Mouse (Mus musculus): ENCODE measurements at regions not wholly inside any gene's neighbourhood (a gene's known extent, or its start where the extent isn't known, plus 50 kb on each side); places are given as distances from the start of the nearest gene placed in this dataset.

DNA sequence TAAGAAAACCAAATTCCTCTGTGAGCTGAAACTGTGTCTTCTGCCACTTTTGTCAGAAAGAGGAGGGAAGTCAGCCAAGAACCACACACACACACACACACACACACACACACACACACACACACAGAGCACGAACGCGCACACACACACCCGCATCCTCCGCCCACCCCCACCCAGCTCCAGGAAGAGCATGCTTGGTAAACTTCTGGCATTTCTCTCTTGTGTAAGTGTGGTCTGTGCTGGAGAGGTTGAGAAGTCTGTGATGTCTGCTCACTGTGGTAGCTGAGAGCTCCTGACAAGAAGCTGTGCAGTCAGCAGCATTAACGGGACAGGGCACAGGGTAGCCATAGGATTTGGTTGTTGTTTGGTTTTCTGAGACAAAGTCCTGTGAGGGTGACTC, 120.8 kb upstream of the Topaz1 start:
- no peak for DNase-seq (ENCODE audit: low spot score)

DNA sequence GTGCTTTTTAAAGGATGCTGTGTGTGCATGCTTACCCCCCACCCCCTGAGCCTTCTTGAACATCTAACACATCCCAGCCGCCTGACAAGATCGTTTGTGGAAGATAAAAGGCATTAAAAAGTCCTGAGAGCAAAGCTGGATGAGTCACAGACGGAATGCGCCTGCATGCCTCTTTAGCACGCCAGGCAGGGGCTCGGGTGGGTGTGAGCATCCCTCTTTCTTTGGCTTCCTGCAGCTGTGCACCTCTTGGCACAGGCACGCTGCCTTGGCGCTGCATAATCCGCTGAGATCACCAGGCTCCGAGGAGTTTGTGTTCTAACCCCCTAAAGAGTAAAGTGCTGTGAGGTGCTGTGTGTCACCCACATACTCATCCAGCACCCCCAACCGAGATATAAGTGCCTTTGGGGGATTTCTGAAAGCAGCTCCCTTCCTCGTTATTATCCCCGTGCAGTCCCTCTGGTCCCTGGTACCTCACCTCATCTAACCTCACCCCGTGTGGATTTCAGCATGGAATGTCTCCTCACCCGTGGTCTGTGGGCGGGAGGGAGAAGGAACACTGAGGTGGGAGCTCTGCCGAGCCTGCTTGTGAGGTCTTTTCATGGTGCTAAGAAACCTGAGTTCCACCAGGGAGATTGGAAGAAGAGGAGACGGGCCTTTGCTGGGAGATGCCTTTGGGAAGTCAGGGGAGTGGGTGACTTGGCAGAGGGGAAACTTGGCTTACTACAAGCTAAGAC, 117.8 kb upstream of the Topaz1 start:
- DNase-seq (ENCODE audit: low spot score): no peak

DNA sequence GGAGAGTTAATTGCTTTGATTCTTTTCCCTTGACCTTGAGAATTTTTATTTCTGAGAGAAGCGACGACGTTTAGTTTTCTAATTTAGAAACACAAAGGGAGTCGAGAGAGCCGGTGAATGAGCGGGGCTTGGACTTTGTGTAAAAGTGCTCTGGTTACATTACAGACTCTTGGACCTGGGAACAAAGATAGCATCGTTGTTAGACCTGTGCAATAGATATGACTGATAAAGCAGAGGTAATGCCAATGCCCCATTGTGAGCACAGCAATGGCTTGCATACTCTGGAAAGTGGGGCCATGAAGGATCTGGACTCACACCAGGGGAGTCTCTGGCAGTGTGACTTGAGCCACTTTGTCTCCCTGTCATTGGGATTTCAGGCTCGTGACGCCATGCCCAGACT, 115.4 kb upstream of the Topaz1 start:
- DNase-seq (ENCODE audit: low spot score): no peak

DNA sequence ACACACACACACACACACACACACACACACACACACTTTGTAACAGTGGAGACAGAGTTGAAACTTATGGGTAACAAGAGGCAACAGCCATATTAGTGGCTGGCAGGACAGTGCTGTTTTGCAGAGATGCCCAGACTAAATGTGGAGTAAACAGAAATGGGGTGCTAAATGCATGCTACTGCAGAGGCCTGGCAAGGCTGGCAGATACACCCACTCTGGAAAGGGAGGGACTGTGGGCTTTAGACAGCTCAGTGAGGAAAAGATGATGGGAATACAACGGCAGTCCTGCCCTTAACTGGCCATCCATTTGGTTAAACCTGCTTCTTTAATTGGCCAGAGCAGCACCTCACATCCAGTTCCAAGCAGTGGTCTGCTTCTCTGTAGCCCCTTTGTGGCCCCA, 113.7 kb upstream of the Topaz1 start:
- DNase-seq (ENCODE audit: low spot score): no peak

DNA sequence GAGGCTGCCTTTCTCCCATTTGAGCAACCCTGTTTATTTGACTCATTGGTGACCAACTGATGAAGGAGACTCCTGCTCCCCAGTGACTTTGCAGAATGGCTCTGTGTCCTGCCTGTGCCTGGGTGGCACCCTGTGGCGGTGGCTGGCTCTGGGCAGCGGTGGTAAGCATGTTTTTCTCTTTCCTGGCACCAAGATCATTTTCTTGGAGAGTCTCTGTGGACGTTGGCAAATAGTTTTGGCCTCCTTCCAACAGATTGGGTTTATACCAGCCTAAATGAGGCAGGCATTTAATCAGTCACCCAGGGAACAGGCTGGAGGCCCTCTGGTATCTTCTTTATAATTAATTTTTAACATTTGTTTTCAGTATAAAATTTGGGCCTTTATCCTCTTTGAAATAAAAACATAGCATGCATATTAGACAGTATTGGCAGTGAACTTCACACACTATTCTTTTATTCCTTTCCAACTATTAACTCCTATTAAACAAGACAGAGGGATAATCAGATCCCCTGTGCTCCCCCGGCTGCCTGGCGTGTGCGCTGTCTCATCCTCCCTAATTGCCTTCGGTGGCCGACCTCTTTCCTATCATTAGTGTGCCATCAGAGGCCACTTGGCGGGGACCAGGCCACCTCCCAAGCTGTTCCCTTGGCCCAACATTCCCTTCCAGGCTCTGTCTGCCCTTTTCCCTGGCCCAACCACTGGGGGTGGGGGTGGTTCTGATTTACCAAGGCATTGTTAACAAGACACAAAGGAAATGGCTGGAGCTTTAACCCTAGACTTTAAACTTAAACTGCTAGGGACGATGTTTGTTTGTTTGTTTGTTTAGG, 111.8 kb upstream of the Topaz1 start:
- DNase-seq (ENCODE audit: low spot score): no peak

DNA sequence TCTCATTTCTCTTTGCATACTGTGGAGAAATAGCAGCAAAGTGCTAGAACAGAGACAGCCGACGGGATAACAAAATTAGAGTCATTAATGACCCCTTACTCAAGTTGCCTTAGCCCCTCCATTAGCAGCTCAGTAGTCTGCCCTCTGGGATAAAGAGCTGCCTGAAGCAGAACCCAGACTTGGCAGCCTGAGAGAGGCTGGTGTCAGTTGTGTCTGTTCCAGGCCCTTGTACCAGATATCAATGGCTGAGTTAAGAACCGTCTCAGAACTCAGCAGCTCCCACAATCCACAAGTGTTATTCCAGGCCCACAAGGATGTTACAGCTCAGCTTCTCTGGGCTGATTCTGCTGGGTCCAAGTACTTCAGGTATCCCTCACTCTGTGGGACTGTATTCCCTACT, 109.6 kb upstream of the Topaz1 start:
- DNase-seq (ENCODE audit: low spot score): no peak

DNA sequence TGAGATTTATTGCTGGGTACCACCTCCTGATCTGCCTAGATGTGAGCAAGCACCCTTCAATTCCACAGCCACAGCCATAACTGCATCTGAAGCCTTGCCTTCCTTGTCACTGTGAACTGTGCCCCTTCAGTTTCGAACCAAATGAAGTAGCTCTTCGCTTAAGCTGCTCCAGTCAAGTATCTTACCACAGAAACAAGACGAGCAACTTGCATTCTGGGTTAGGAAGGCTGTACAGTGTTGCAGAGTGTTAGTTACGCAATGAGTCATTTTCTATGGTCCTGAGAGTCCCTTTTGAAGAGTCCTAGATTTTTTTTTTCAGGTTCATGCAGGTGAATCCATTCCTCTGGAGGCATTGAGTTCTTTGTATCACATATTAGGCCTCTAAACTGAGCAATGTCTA, 107.9 kb upstream of the Topaz1 start:
- DNase-seq (ENCODE audit: low spot score): no peak

DNA sequence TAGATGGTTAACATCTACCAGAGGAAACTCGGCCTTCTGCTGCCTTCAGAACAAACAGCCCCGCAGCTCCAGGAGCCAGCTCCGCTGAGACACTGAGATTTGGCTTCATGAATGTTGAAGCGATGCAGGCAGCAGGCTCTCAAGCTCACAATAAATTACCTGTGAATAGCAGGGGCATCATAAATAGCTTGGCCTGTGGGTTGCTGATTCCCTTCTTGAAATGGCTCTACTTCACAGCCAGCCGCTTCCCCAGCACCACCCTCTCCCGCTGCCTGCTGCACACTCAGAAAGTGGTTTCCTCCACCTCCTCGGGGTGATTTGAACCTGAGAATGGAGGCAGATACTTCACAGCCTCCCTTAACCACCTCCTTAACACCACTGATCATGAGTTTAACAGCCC, 104.2 kb upstream of the Topaz1 start:
- no peak for DNase-seq (ENCODE audit: low spot score)

DNA sequence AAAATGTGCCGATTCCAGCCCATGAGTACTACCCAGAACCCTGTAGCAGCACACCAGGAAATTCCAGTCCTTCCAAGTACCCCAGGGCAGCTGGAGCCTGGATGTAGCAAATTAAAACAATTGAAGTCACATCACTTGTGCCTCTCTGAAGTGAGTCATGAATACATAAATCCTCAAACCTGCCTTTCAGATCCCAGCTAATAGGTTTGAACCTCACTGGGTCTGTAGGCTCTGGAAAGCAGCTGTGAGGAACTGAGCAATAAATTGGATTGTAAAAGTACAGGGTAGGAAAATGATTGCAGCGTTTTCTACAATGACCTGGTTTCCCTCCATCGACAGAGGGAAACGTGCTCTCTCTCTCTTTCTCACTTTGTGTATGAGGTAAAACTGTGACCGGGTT, 101.6 kb upstream of the Topaz1 start:
- no peak for DNase-seq (ENCODE audit: low spot score)

DNA sequence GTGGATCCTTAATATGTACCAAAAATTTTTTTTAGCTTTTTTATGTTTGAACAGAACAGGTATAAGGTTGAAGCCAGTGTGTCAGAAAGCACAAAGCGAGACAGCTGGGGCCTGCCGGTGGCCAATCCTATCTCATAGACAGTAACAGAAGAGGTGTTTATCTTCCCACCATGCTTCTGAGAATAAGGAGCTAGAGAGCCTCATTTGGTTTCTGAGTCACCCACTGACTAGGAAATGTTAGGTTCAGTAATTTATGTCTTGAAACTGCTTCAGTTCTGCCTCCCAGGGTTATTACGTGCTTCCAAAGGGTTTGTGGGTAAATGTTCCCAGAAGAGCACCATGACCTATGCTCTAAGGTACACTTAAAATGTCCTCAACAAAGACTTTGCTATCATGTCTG, 96.3 kb upstream of the Topaz1 start:
- DNase-seq (ENCODE audit: low spot score): no peak

DNA sequence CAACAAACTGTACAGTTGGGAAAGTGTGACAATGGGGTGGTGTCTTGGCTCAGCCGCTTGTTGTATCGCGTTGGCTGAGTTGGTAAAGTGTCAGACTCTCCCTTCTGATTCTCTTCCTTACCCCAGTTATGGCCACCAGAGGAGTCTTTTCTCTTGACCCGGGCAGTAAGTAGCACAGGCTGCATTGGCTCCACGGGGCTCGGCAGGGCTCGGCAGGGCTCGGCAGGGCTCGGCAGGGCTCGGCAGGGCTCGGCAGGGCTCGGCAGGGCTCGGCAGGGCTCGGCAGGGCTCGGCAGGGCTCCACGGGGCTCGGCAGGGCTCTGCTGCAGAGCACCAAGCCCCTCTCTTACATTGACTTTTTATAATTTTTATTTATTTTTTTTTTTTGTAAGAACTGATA, 91.6 kb upstream of the Topaz1 start:
- DNase-seq (ENCODE audit: low spot score): no peak

DNA sequence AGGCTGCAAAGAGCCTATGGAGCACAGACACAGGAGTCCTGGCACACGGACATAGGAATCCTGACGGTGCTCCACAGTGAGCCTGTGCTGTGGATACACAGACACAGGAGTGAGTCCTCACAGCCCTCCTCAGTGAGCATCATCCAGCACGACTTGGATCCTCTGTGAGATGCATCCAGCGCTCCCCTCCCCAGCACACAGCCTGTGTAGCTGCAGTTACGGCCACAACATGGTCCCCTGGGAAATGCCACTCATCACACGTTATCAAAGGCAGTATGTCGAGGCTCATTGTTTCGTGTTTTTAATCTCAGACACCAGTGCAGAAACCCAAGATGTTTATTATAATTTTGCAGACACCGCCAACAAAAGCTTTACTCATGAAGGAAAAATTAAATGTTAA, 87.1 kb upstream of the Topaz1 start:
- DNase-seq (ENCODE audit: low spot score): no peak

DNA sequence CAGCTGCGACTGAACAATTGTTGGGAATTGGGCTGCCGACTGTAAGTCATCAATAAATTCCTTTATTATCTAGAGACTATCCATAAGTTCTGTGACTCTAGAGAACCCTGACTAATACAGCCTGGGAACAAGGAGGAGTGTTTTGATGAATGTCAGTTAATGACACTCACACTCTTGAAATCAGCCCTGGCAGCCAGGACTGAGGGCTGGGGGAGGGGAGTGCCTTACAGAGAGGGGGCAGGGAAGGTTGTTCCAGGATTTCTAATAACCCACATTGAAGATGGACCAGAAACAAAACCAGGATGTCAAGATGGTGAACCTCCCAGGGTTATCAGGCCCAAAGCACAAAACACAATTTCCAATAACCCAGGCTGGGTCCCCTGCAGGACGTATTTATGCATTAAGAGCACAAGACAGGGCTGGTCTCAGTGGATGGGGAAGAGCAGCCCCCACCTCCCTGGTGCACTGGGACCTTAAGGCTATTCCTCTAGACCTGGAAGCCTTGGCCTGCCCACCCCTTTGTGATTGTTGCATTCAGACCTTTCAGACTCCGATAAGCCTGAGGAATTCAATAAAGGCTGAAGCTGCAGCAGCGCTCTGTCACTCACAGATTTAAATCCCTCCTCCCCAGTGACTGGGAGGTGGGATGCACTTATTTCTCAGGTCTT, 80.0 kb upstream of the Topaz1 start:
- peak; percentile 24 for DNase-seq (ENCODE audit: low spot score)

DNA sequence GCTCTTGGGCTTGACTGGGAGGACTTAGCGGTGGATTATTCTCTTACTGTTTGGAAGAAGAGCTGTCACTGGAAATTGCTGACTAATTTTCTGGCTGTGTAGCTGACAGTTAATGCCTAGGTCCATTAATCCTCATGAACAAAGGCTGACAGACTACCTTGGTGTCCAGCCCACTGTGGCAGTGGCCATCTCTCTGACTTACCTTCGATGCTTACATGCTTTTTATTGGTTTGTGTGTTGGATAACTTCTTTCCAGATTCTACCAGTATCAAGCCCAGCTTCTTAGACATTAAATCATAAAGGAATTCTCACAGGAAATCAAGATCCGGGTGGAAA, 79.5 kb upstream of the Topaz1 start:
- no peak for DNase-seq (ENCODE audit: low spot score)

DNA sequence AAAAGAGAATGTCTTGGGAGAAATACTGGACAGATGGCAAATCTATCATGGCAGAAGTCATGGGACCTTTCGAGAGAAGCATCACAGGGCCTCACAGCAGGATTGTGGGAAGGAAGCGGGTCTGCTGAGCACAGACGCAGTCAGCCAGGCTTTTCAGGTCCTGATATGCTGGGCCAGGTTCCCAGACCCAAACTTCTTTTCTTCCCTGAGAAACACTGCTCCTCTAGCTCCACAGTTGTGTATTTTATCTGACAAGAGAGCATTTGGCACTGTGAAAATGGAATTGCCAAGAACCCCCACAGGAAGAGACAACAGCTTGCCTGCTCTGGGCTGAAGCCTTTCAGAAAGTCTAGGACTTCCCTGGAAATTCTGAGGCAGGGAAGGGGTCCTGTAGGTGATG, 73.4 kb upstream of the Topaz1 start:
- DNase-seq (ENCODE audit: low spot score): no peak

DNA sequence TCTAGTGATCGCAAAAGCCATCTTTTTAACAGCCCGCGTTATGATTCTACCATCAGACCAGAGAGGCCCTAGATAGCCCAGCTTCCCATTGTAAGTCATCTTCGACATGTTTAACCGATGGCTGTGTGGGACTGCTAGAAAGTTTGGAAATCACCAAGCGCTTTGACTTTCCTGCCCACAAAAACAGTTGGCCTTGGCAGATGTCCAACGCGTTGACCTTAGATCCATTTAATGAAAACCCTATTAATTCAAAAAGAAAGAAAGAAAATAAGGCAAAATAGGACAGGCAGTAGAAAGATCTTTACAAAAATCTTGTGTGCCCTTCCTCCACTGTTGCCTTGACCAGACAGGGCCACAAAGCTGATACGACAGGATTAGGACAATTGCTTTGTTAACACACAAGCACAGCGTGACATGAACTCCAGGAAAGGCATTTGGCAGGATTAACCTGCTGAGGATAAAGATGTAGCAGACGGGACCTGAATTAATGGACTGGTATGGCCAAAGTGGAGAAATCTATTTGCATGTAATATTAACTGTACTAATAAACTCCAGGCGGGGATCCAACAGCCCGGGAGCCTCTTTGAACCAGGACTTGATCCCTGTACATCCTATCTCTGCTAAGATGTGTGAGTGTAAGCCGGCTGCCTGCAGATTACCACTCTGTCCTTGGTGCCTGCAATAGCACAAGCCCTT, 69.0 kb upstream of the Topaz1 start:
- no peak for DNase-seq (ENCODE audit: low spot score)

DNA sequence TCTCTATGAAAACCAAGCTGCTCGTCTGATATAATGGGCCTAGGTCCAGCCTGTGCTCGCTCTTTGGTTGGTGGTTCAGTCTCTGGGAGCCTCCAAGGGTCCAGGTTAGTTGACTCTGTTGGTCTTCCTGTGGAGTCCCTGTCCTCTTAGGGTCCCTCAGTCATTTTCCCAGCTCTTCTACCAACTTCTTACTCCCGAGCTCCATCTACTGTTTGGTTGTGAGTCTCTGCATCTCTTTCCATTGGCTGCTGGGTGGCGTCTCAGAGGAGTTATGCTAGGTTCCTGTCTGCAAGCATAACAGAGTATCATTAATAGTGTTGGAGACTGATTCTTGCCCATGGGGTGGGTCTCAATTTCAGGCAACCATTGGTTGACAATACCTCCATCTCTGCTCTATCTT, 60.0 kb upstream of the Topaz1 start:
- DNase-seq (ENCODE audit: low spot score): peak; percentile 75

DNA sequence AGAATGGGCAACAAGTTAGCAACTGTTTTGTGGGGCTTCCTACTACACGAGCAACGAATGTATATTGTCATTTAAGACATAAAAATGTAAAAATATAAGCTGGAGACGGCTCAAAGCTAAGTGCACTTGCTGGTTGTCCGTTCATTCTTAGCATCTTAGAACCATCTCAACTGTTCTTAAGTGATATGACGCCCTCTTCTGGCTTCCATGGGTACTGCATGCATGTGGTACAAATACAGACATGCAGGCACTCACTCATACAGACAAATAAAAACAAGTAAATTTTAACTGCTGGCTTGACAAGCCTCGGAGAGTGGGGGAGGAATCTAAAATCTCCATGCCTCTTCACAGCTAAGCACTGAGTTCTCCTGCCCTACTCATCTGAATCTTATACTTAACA, 55.3 kb upstream of the Topaz1 start:
- DNase-seq (ENCODE audit: low spot score): peak; percentile 53

DNA sequence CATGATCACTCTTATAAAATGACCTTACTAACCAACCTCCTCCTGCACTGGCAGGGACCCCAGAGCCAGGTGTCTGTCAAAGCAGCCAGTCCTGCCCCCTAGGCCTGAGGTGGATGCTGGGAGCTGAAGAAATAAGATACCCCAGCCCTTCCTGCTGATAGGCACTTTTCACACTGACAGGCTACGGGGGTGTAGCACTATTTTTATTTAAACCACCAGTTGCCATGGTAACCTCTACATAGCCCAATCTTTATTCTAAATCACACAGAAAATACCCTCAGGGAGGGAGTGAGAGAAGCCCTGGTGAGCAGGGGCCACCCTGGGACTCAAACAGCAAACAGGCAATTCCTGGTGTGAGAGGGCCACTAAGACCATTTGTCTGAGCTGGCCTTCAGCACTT, 51.4 kb upstream of the Topaz1 start:
- DNase-seq (ENCODE audit: low spot score): peak; percentile 22
